Mouse (Mus musculus) c-Kit-positive CD71-negative TER-119-negative erythroid progenitor cells, embryonic 14.5 days (primary cell): ENCODE results near the gene Traf2.
"Not testable (repeated sequence)": the region's sequence is repeated elsewhere in the genome, so short reads cannot be mapped to it uniquely, and the experiment has no call there.

Experiments
- DNase-seq: peaks from one replicate; pipeline ENCODE4 v3.0.0-alpha.2; 2013; ENCODE audit warnings: low read depth

The Traf2 gene

DNA sequence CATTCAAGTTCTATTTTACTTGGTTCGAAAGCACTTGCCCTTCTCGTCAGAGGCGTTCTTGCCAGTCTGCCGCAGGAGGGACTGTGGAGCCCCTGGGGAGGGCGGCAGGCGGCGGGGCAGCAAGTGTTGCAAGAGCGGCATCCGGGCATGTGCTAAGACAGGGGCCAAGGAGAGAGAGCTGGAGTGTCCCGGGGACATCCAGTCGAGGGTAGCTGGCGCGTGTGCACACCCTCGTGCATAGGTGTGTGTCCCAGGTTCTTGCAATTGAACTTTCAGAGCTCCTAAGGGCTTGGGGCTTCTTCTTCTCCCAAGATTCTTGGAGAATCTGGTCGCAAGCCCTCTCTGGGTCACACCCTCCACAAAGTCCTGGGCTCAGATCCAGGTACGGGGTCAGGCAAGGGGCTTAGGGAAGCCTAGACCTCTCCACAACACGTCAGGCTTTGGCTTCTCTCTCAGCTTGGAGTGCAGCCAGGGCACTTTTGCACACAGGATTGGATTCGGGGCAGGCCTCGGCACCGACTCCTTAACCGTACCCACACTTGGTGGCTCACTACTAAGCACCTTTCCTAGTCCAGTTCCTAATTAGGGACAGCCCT is 28.8 kb upstream of the Traf2 start:
- DNase-seq, result no peak

DNA sequence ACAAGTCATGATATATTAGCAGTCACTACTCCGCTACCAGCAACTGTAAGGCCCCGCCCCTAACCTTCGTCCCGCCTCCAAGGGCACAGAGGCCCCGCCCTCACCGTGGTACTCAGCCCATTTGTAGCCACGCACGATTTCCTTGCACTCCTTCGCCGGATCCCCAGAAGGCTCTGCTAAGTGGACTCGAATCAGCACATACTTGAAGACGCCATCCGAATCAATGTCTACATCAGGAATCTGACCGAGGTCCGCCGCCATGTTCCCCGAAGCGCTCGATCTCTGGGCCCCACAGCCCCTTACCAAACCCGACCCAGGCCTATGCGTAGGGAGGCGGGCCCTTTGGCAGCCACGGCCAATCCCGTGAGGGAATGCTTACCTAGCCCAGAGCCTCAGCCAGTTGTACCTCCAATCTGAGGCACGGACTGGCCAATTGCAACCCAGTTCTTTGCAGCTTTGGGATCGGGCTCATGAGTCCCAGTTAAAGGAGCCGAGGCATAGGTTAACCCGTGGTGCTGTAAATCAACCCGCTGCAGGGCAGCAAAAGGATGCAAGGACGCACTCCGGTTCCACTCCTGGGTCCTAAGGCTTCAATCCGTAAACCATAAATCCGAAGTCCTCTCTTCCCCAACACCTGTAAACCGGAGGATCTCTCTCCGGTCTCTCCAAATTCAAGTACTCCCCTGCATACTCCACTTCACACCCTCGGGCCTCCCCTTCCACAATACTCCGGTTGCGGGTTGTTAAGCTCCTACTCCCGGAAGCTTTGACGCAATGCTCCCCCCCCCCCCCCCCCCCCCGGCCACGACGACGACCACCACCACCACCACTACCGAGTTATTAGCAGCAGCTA is 28.1 kb upstream of the Traf2 start, which contains the start of the genes Mamdc4 and Phpt1:
Gene Mamdc4, minus strand, starts transcription at position 267 of the 853 bp plus-strand sequence.
Gene Phpt1, minus strand, starts transcription at position 646 of the 853 bp plus-strand sequence.
- peak; percentile 89 for DNase-seq

DNA sequence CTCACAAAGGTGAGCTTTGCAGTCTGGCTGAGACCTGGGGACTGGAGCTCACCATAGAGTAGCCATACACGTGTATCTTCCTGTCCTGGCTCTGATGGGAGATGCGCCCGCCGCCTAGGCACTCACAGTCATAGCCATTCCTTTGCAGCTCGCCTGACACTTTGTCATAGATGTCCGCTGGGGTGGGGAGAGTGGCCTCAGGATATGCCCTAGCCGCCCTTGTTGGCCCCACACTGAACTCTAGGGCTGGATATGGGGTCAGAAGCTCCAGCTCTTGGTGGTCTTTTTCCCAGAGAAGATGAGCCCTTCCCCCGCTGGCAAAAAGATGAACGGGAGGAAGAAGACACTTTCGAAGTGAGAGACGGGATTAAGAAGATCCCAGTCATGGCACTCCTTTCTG is 27.4 kb upstream of the Traf2 start:
- DNase-seq, result no peak

DNA sequence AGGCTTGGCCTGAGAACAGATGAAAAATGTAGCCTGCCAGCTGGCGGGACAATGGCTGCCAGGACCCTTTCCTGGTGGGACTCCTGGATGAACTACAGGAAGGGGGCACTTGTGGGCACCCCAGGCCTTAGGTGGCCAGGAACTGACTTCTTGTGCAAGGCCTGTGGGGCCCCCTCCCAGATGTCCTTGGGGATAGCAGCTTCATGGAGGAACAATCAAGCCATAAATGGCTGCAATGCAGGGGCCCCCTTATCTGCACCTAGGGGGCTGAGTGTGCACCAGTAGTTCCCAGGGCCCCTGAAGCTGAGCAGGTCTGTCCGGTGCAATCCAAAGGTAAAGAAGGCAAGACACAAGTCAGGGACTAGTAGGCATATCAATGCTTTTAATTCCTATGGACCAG is 26.3 kb upstream of the Traf2 start:
- DNase-seq, result no peak

DNA sequence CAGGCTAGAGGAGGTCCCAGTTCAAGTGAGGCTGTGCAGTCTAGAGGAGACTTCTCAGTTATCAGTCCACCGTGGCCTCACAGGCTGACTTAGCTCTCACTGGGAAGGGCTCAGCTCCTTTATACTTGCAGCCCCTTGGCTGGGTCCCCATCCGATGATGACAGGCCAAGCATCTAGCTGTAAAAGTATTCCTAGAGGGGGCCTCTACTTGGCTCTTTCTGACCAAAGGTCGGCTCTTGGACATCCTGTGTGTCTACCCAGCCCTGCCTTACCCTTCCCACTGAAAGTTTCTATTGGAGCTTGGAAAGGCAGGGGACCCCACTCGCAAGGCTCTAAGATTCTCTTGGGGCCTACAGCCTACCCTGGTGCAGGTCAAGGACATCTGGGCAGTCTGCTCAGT is 24.5 kb upstream of the Traf2 start:
- DNase-seq, result no peak

DNA sequence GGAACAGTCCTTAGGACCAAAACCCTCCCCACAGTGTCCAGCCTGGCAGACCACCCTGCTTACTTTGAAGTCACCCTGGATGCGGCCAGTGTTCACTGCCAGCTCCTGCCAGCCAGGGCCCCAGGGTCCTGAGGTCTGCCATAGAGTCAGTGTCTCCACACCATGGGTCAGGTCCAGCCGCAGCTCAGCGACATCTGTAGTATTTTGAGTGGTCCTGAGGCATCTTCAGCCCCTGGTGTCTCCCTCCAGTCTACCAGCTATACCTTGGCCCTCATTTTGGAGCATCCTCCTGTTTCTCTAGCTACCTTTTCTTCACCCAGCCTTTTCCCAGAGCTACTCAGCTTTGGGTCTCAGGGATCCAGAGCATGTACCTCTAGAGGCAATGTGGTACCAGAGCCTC is 22.6 kb upstream of the Traf2 start:
- DNase-seq, result no peak

DNA sequence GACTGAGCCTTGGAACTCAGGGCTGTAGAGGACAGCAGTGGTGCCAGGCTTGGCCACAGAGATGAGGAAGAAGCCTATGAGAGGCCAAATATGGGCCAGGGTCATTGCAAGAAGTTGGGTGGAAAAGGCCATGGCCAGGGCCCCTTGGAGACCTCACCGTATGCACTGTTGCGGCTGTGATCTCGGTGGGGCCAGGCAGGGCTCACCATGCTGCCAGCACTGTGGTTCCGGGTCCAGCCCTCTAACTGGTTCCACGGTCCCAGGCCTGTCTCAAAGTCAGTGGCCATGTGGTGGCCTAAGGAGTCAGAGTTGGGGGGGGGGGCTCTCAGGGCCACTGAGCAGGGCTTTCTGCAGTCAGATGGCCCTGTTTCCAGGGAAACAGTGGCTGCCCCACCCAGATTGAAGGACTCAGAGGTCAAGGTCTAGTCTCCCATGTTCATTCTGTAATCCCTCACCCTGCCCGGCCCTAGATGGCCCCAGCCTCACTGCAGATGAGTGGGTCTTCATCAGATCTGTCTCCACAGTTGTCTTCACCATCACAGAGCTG is 21.8 kb upstream of the Traf2 start:
- DNase-seq, result no peak

DNA sequence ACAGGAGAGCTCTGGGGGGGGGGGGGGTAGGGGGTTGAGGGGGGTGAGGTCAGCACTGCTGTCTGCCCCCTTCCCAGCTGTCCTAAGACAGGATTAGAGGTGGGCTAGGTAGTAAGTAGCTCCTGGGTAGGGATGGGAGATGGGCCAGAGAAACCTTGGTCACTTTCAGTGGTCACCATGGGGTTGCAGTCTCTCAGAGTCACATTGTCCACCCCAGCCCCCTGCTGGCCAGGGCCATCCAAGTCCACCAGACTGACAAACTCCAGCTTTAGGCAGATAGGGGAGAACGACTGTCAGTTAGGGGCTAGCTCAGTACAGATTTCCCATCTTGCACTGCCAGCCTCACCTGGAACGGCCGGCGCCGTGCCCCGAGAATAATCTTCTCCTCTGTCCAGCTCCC is 19.8 kb upstream of the Traf2 start:
- DNase-seq, result no peak

DNA sequence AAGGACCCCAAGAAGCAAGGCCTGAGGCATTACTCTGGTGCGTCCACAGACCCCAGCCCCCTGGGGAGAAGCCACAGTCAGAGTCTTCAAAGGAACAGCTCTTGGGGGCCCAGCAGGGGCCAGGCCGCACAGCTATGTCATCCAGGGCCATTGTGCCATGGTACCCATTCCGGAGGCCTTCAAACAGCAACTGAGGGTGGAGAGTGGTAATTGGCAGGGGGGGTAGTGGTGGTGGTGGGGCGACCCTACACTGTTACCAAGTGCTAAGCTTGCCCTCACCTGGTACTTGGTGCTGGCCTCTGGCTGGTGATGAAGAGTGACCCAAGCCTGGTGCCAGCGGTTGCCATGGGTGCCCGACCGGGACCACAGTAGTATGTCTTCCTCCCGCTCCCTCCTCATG is 19.0 kb upstream of the Traf2 start:
- no peak for DNase-seq

DNA sequence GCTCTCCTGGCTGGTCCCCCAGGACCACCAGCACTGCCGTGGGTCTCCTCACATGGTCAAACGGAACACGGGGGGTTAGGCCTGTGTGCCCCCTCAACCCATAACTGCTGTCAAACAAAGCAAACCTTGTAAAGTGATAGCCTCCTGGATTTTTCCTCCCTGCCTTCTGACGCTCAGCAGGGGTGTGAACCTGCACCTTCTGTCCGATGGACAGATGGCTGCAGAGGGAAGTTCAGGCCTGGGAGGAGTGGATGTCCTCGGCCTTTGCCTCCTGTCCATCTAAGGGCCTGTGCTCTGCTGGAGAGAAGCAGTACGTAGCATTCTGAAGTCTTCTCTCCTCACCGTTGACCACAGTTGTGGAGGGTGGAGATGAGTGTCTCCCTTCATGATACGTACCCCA is 15.2 kb upstream of the Traf2 start:
- no peak for DNase-seq

DNA sequence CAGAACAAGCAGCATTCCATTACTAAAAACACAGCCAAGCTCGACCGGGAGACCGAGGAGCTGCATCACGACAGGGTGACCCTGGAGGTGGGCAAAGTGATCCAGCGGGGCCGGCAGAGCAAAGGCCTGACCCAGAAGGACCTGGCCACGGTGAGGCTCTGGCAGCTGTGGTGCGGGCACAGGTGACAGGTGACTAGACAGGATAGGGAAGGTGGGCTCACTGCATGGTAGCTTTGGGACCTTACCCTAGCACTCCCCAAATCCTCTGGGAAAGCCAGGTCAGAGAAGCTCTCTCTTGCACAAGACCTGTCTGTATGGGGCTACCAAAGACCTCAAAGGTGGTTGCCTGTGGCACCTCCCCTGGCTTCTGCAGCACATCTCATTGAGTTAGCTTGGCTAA is 13.8 kb upstream of the Traf2 start:
- DNase-seq, result no peak

DNA sequence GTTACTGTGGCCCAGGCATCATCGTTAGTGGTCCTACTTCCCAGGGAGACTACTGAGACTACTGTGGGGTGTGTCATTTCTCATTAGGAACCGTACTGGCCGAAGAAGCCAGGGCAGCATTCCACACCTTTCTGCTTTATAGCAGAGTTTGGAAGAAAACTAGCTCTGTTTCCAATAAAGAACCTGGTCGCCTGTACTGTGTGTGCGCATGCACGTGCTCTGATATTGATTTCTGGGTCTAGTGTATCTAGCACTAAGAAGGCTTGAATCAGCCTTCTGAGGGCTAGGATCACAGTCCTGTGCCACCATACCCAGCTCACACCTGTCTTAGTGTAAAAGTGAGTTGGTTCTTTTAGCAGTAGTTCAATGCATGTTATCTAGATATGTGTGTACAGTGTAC is 12.0 kb upstream of the Traf2 start:
- no peak for DNase-seq

DNA sequence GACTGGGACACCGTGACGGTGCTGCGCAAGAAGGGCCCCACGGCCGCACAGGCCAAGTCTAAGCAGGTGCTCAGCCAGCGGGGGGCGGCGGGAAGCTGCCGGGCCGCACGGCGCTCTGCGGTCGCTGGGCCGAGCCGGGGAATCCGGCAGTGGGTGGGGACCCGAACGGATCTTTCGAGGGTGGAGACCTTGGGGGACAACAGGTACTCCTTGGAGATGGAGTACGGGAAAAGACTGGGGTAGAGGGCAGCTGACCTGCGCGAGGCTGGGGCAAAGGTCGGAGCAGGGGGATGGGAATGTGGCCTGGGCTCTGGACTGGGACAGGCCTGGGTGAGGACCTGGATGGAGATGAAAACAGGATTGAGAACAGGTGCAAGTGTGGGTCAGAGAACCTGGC is 11.2 kb upstream of the Traf2 start:
- DNase-seq, result no peak

DNA sequence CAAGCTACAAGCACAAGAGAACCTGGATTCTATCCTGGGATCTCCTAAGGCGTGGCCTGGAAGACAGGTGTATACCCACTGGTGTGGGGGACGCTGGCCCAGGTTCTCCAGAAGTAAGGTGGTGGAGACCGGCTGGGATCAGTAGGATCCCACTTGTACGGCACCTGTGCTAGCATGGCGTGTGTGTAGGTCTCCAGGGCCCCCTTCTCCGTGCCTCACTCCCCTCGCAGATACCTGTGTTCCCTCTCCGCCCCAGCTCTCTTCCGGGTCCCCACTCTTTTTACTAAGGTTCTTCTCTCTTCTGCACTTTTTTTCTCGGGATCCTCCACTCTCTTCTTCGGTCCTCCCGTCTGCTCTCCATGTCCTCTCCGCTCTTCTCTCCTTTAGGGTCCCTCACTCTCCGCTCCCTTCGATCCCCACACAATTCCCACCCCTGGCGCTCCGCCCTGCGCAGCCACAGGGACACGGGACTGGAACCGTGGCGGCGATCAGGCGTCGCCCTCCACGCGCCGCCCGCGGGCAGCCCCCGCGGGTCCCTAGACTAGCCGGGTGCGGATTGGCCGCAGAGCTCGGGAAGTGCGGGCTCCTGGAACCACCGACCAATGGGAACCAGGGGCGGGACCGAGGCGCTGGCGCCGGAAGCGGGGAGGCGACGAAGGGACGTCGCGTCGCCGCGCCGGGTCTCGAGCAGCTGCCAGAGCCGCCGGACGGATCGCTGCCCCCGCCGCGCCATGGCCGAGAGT is 10.7 kb upstream of the Traf2 start, which contains the start of gene Edf1:
Gene Edf1, plus strand, starts transcription at position 627 of the 743 bp plus-strand sequence.
- DNase-seq, result peak; percentile 83

DNA sequence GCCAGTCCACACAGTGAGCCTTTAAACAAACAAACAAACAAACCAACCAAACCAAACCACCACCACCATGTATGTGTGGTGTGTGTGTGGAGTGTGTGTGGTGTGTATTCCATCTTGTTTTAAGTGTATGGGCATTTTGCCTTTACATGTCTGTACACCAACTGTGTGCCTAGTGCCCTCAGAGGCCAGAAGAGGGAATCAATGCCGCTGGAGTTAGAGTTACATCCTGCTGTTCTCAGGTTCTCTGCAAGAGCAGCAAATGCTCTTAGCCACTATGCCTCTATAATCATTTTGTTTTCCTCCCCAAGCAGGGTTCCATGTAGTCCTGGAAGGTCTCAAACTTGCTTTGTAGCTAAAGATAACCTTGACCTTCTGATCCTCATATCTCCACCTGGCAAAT is 9.6 kb upstream of the Traf2 start:
- no peak for DNase-seq

DNA sequence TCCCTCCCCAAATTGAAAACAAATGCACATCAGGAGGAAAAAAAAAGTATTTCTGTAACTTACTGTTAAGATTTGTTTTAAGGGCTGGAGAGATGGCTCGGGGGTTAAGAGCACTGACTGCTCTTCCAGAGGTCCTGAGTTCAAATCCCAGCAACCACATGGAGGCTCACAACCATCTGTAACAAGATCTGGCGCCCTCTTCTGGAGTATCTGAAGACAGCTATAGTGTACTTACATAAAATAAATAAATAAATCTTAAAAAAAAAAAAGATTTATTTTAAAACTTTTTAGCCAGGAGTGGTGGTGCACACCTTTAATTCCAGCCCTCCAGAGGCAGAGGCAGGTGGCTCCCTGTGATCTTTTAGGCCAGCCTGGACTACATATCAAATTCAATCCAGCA is 8.7 kb upstream of the Traf2 start:
- DNase-seq, result not testable (repeated sequence)

DNA sequence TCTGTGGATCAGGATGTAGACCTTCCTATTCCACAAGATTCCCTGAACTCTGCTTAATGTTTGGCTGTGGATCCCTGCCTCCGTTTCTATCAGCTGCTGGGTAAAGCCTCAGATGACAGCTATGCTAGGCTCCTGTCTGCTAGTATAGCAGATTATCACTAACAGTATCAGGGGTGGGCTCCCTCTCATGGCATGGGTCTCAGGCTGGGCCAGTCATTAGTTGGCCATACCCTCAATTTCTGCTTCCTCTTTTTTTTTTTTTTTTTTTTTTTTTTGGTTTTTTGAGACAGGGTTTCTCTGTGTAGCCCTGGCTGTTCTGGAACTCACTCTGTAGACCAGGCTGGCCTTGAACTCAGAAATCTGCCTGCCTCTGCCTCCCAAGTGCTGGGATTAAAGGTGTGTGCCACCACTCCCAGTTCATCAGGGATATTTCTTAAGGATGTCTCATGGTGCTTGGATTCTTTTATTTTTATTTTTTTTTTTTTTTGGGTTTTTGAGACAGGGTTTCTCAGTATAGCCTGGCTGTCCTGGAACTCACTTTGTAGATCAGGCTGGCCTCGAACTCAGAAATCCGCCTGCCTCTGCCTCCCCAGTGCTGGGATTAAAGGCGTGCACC is 6.5 kb upstream of the Traf2 start:
- not testable (repeated sequence) for DNase-seq

DNA sequence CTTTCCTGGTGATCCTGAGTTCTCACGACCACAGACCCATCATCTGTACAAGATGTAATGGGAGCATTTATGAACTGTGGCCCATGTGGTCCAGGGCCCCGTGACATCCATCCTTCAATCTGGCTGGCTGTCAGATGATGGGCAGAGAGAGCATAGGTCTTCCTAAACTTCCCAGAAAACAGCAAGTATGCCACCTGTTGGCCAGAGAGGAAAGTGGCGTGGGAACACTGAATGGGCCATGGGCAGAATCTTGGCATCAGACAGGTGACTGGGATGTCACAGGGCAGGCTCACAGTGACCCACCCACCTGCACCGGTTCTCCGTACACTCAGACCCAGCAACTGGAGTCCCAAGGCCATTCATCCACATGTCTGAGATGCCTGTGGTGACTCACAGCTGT is 4.4 kb upstream of the Traf2 start:
- DNase-seq, result peak; percentile 30

DNA sequence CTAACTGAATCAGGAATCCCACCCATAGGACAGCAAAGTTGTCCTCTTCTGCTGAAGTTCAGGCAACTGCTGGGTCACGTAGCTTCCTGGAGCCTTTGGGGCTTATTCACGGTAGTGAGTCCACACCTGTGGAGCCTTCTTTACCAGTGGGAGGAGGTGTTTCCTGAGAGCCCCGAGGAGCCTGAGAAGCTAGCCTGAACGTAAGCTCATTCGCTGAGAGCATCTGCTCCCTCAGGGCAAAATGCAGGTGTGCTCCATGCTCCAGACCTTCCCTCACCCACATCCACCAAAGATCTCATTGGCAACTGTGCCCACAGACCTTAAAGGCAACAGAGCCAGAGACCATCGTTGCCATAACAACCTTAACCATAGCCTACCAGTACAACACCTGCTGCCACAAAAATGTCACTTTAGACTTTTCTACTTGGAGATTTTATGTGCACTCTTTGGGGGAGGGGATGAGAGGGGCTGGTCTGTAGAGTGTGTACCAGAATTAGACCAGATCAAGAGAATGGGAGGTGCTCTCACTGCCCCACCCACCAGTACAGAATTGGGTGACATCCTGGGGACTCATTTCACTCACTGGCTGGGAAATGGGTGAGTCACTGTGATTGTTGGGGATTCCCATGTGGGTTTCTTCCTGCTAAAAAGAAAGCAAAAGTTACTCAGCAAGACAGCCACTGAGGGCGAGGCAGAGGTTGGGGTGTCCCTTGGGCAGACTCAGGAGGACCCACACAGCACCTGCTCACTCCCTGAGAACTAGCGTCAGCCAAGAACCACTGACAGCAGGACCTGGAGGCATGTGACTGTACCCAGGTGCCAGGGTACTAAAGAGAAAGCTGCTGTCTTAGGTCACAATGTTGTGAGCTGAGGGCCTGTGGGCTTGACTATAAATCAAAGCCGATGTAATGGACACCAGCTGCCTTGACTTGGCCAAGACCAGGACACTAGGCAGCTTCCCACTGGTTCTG is 2.6 kb upstream of the Traf2 start:
- DNase-seq, result no peak

DNA sequence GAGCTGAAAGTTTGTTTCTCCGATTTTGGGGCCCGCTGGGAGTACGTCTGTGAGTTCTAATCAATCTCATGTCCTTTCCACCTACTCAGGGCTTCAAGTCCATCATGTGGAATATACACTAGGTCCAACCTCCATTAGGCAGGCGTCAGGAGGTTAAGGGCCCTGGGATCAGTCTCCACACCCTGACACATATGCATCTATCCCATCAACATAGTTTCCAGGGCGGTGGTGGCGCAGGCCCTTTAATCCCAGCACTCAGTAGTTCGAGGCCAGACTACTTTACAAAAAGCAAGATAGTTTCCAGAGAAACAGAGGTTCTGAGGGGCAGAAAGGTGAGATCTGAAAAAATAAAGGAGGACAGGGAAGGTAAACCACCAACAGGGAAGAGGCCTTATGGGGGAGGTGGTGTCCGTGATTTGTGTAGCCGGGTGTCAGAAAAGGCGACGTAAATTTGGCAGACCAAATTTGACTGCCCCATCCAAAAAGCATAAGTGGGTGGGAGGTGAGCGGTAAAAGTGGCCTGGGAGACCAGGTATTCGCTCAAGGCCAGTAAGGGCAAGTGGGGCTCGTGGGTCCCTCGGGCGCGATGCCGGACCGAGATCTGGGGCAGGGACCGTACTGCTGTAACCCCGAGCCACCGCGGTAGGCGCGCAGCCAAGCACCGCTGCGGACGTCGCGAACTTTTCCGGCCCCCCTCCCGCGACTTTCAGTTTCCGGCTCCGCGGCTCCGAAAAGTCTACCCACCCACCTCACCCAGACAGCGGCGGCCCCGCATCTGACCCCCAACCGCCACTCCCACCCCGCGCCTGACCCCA is 537 bp downstream of the Traf2 start:
- peak; percentile 14 for DNase-seq
